ENCODE assay signal across 12 mouse cellular contexts in genomic region chr11:106851438-106851837, GRCm38 (mm10).
DNase-seq lines count a peak whose midpoint lies in the region; ATAC-seq and TF ChIP-seq lines count a peak whose summit lies in the region.
"Had no signal": no experiment of that assay in that cellular context is flagged by ENCODE, and none has a peak within 500 bp of the region (broad histone marks: within the 10 kb centered on the region; RNA-seq: fewer than 3 reads in every experiment).

No protein-coding gene starts in this region.

- no peaks in the 10 kb centered on the region for H3K9me3 ChIP-seq in limb, embryonic 14.5 days (ENCODE audit: control insufficient read depth, low read length)
- H3K9me3 ChIP-seq in limb, embryonic 10.5 days (replicated peaks): no peaks in the 10 kb centered on the region
- H3K9me3 ChIP-seq: embryonic facial prominence, embryonic 15.5 days; hindbrain, embryonic 10.5 days had no signal

- no peak overlapping the region for H3K4me3 ChIP-seq in limb, embryonic 14.5 days (replicated peaks; ENCODE audit: low read length)
- no peak overlapping the region for H3K4me3 ChIP-seq in limb, embryonic 10.5 days
- H3K4me3 ChIP-seq: embryonic facial prominence, embryonic 15.5 days; hindbrain, embryonic 10.5 days had no signal

- H3K4me1 ChIP-seq in limb, embryonic 14.5 days (ENCODE audit: control insufficient read depth, insufficient read depth, low read length): no peaks in the 10 kb centered on the region
- no peaks in the 10 kb centered on the region for H3K4me1 ChIP-seq in limb, embryonic 10.5 days
- H3K4me1 ChIP-seq: embryonic facial prominence, embryonic 15.5 days; hindbrain, embryonic 10.5 days had no signal

- H3K4me2 ChIP-seq in limb, embryonic 14.5 days (replicated peaks; ENCODE audit: low read depth, low read length, severe bottlenecking): no peak overlapping the region
- H3K4me2 ChIP-seq: embryonic facial prominence, embryonic 15.5 days had no signal

- H3K9ac ChIP-seq in limb, embryonic 14.5 days (ENCODE audit: low read depth, low read length, severe bottlenecking): no peak overlapping the region
- H3K9ac ChIP-seq: embryonic facial prominence, embryonic 15.5 days had no signal

- H3K27ac ChIP-seq in limb, embryonic 14.5 days (replicated peaks; ENCODE audit: low read depth, low read length): no peak overlapping the region
- no peak overlapping the region for H3K27ac ChIP-seq in limb, embryonic 10.5 days
- H3K27ac ChIP-seq: embryonic facial prominence, embryonic 15.5 days; hindbrain, embryonic 10.5 days had no signal

- no peak for TF ChIP-seq POLR2A in limb, embryonic 14.5 days (IDR thresholded peaks at IDR 0.05; ENCODE audit: borderline replicate concordance, extremely low read depth, insufficient read depth, insufficient read length)

- WGBS in limb, embryonic 14.5 days: 61% methylated on average over 2 of the region's 2 CpGs
- 68% methylated on average over 2 of the region's 2 CpGs for WGBS in limb, embryonic 10.5 days

- no peaks in the 10 kb centered on the region for H3K27me3 ChIP-seq in limb, embryonic 14.5 days (ENCODE audit: control insufficient read depth, insufficient read depth, low read length)
- no peaks in the 10 kb centered on the region for H3K27me3 ChIP-seq in limb, embryonic 10.5 days (ENCODE audit: low read depth, poor library complexity, severe bottlenecking)
- H3K27me3 ChIP-seq: embryonic facial prominence, embryonic 15.5 days had no signal

- ATAC-seq in limb, embryonic 14.5 days (ENCODE audit: low FRiP score, low read depth): no peak

- peaks cover 64% of the 10 kb centered on the region for H3K36me3 ChIP-seq in limb, embryonic 14.5 days (ENCODE audit: control insufficient read depth, insufficient read depth, low read length)
- H3K36me3 ChIP-seq in limb, embryonic 10.5 days: peaks cover 90% of the 10 kb centered on the region

- peak; percentile 24 for DNase-seq in embryo, embryonic 10 days (ENCODE audit: low spot score)
- no peak for DNase-seq in embryo, embryonic 9.5 days (ENCODE audit: extremely low spot score)
- DNase-seq in limb, embryonic 14.5 days (ENCODE audit: low spot score): peak; percentile 36
- no peak for DNase-seq in limb, embryonic 10.5 days (ENCODE audit: low spot score)
- DNase-seq in NIH3T3 (ENCODE audit: low read depth): peak; percentile 72
- DNase-seq in naive thymus-derived CD4-positive, alpha-beta T cell, adult 2 months (ENCODE audit: low read depth): peak; percentile 71
- DNase-seq in adrenal gland, postnatal 36 days: no peak
- DNase-seq in spleen, adult 18-20 months: no peak
- DNase-seq: adrenal gland, postnatal 10 days; lung, postnatal 36 days had no signal

Comparison
In these comparisons a context has a peak if more than half of its experiments do, and no peak if none do; other contexts are left out.
1. DNase-seq: peak in embryo, embryonic 10 days (single experiment), limb, embryonic 14.5 days (single experiment), NIH3T3 (single experiment) and naive thymus-derived CD4-positive, alpha-beta T cell, adult 2 months (single experiment); none in embryo, embryonic 9.5 days (single experiment), limb, embryonic 10.5 days (single experiment), adrenal gland, postnatal 36 days (0 of 2) and spleen, adult 18-20 months (0 of 2).